Mouse (Mus musculus) B cell, adult 62 days (primary cell): ENCODE measurements around the gene Tmprss11g. TPM values are rescaled to one million over a fixed set of nuclear protein-coding genes. Genes with fewer than 3 reads are reported as not detected.

Source experiments
- total RNA-seq: library from RNA; stranded (reverse); gene quantifications from 4 replicates; pipeline ENCODE4 v1.2.4, GENCODE M21; 2023

The Tmprss11g gene
- not detected in 4 replicates for total RNA-seq

DNA sequence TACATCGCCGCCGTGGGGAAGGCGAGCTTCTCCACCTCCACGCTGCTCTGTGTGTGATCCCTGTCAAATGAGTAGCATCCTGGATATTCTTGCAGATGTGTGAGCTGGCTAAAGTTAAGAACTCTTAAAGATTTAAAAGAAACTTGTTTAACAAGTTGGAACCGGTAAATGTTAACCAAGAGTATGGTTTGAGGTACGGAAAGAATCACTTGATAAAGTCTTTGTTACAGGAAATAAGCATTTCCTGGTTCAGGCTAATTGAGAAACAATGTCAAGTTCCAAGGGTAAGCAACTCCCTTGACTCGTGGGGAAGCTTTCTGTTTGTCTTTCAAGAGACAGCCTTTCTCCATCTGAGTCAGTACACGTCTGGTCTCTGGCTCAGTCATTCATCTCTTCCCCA is at the start of gene Tmprss11g:
Tmprss11g (minus strand) TSS at position 101 of the 400 bp plus-strand sequence.

DNA sequence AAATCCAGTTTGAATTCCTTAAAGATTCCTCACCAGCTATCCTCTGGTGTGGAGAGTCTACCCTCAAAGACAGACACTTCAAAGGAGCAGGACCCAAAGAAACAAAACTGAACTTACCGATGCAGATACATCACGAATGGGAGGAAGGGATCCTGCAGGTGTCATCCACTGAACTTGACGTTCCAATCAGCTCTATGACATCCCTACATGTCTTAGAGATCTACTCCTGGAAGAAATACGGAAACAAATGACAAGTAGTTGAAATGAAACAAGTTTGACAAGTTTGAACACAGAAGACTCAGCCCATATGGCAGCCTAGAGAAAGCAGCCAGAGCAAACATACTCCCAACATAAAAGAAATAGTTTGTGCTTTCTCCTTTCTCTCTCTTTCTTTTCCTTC is 49.5 kb downstream of the Tmprss11g start, which contains the start of gene Tmprss11a:
Tmprss11a (minus strand) TSS at position 101 of the 400 bp plus-strand sequence.

Other genes with a start within 250 kb of the Tmprss11g start
- not detected in 4 replicates for gene Tmprss11c, start 229.3 kb downstream of the Tmprss11g start, total RNA-seq
- not detected in 4 replicates for gene Tmprss11d, start 145.2 kb downstream of the Tmprss11g start, total RNA-seq
- not detected in 4 replicates for gene Tmprss11a, start 49.6 kb downstream of the Tmprss11g start, total RNA-seq
- not detected in 4 replicates for gene Tmprss11f, start 113.8 kb upstream of the Tmprss11g start, total RNA-seq
- not detected in 4 replicates for gene Tmprss11b, start 157.8 kb upstream of the Tmprss11g start, total RNA-seq
- not detected in 4 replicates for gene Tmprss11e, start 227.2 kb upstream of the Tmprss11g start, total RNA-seq